Comparison of ENCODE assay signal across 18 mouse cellular contexts in genomic region chr11:109702031-109702815, GRCm38 (mm10). TPM values are rescaled to one million over a fixed set of nuclear protein-coding genes. Genes with fewer than 3 reads are reported as not detected.
A peak's percentile ranks its signal among the peaks of the same experiment; 100 is the strongest.
DNase-seq lines count a peak whose midpoint lies in the region; ATAC-seq and TF ChIP-seq lines count a peak whose summit lies in the region.
"Had no signal": no experiment of that assay in that cellular context is flagged by ENCODE, and none has a peak within 500 bp of the region (broad histone marks: within the 10 kb centered on the region; RNA-seq: fewer than 3 reads in every experiment).

No protein-coding gene starts in this region.

- TF ChIP-seq EP300 in stomach, postnatal 0 days (optimal IDR thresholded peaks at IDR 0.05): no peak

- H3K36me3 ChIP-seq in midbrain, embryonic 11.5 days (ENCODE audit: control insufficient read depth, insufficient read depth, low read length): no peaks in the 10 kb centered on the region
- no peaks in the 10 kb centered on the region for H3K36me3 ChIP-seq in midbrain, embryonic 16.5 days (ENCODE audit: control insufficient read depth, insufficient read depth, low read length)
- H3K36me3 ChIP-seq in liver, embryonic 12.5 days: 0 out of 2 replicates have a peak, but pooled peaks cover 3% of the 10 kb centered on the region
- no peaks in the 10 kb centered on the region for H3K36me3 ChIP-seq in stomach, postnatal 0 days (ENCODE audit: control insufficient read depth, insufficient read depth, low read length)
- H3K36me3 ChIP-seq in thymus, adult 2 months (ENCODE audit: control insufficient read depth, insufficient read depth, low read length): no peaks in the 10 kb centered on the region
- H3K36me3 ChIP-seq: heart, embryonic 10.5 days; lung, embryonic 15.5 days; neural tube, embryonic 13.5 days had no signal

- ATAC-seq in midbrain, embryonic 11.5 days (ENCODE audit: low FRiP score): no peak
- ATAC-seq in midbrain, embryonic 16.5 days: no peak
- no peak for ATAC-seq in liver, embryonic 12.5 days
- 0 out of 2 replicates have a peak, but pooled peaks have one; percentile 9 for ATAC-seq in stomach, postnatal 0 days (ENCODE audit: low FRiP score, low TSS enrichment)

- no peaks in the 10 kb centered on the region for H3K27me3 ChIP-seq in midbrain, embryonic 11.5 days (ENCODE audit: control insufficient read depth, insufficient read depth, low read length)
- H3K27me3 ChIP-seq in midbrain, embryonic 16.5 days (ENCODE audit: control insufficient read depth, insufficient read depth, low read depth, low read length): no peaks in the 10 kb centered on the region
- no peaks in the 10 kb centered on the region for H3K27me3 ChIP-seq in liver, embryonic 12.5 days (replicated peaks)
- no peaks in the 10 kb centered on the region for H3K27me3 ChIP-seq in stomach, postnatal 0 days (ENCODE audit: control insufficient read depth, insufficient read depth, low read length)
- no peaks in the 10 kb centered on the region for H3K27me3 ChIP-seq in thymus, adult 2 months (ENCODE audit: control insufficient read depth, insufficient read depth, low read length)
- H3K27me3 ChIP-seq: lung, embryonic 15.5 days; neural tube, embryonic 13.5 days had no signal

- no peaks in the 10 kb centered on the region for H3K4me1 ChIP-seq in midbrain, embryonic 11.5 days (ENCODE audit: control insufficient read depth, insufficient read depth, low read length)
- no peaks in the 10 kb centered on the region; the same call in none of the 2 replicates for H3K4me1 ChIP-seq in midbrain, embryonic 16.5 days (ENCODE audit: control insufficient read depth, insufficient read depth, low read length)
- H3K4me1 ChIP-seq in liver, embryonic 12.5 days: 0 out of 2 replicates have a peak, but pooled peaks cover 4% of the 10 kb centered on the region
- no peaks in the 10 kb centered on the region for H3K4me1 ChIP-seq in stomach, postnatal 0 days (replicated peaks; ENCODE audit: control insufficient read depth, insufficient read depth)
- no peaks in the 10 kb centered on the region for H3K4me1 ChIP-seq in thymus, adult 2 months (replicated peaks; ENCODE audit: control insufficient read depth, insufficient read depth, low read length)

- H3K27ac ChIP-seq in midbrain, embryonic 11.5 days (ENCODE audit: low read depth, low read length): no peak overlapping the region
- no peak overlapping the region for H3K27ac ChIP-seq in midbrain, embryonic 16.5 days (ENCODE audit: low read length)
- peak overlapping the region; percentile 23; the same call in 1 of the 2 replicates for H3K27ac ChIP-seq in liver, embryonic 12.5 days
- H3K27ac ChIP-seq in stomach, postnatal 0 days (replicated peaks): no peak overlapping the region
- H3K27ac ChIP-seq in thymus, adult 2 months (ENCODE audit: control insufficient read depth, insufficient read depth, low read length): no peak overlapping the region
- H3K27ac ChIP-seq: heart, embryonic 10.5 days; lung, embryonic 15.5 days; neural tube, embryonic 13.5 days had no signal

- TF ChIP-seq CTCF in stomach, postnatal 0 days (IDR thresholded peaks at IDR 0.05; ENCODE audit: low read depth): no peak
- no peak for TF ChIP-seq CTCF in thymus, adult 2 months (IDR thresholded peaks at IDR 0.05; ENCODE audit: borderline replicate concordance, control insufficient read depth, extremely low read depth, insufficient read depth, low read length, poor library complexity)

- H3K9ac ChIP-seq in midbrain, embryonic 11.5 days (ENCODE audit: low read length): no peak overlapping the region
- no peak overlapping the region for H3K9ac ChIP-seq in midbrain, embryonic 16.5 days (ENCODE audit: low read depth, low read length)
- no peak overlapping the region for H3K9ac ChIP-seq in liver, embryonic 12.5 days
- no peak overlapping the region for H3K9ac ChIP-seq in stomach, postnatal 0 days (ENCODE audit: low read length)
- H3K9ac ChIP-seq: lung, embryonic 15.5 days; neural tube, embryonic 13.5 days had no signal

- TF ChIP-seq POLR2A in thymus, adult 2 months (IDR thresholded peaks at IDR 0.05; ENCODE audit: control insufficient read depth, extremely low read depth, insufficient read depth, low read length, poor library complexity): no peak

- H3K4me3 ChIP-seq in midbrain, embryonic 11.5 days (ENCODE audit: low read depth, low read length): no peak overlapping the region
- H3K4me3 ChIP-seq in midbrain, embryonic 16.5 days (ENCODE audit: low read depth, low read length): no peak overlapping the region
- H3K4me3 ChIP-seq in liver, embryonic 12.5 days: no peak overlapping the region
- H3K4me3 ChIP-seq in stomach, postnatal 0 days (ENCODE audit: low read depth, low read length): no peak overlapping the region
- H3K4me3 ChIP-seq in thymus, adult 2 months (ENCODE audit: control insufficient read depth, insufficient read depth, low read length): no peak overlapping the region
- H3K4me3 ChIP-seq: heart, embryonic 10.5 days; lung, embryonic 15.5 days; neural tube, embryonic 13.5 days had no signal

- no peak overlapping the region for H3K4me2 ChIP-seq in midbrain, embryonic 11.5 days
- no peak overlapping the region for H3K4me2 ChIP-seq in midbrain, embryonic 16.5 days (ENCODE audit: low read length)
- H3K4me2 ChIP-seq in liver, embryonic 12.5 days: no peak overlapping the region
- no peak overlapping the region for H3K4me2 ChIP-seq in stomach, postnatal 0 days (replicated peaks; ENCODE audit: low read depth)
- H3K4me2 ChIP-seq: lung, embryonic 15.5 days; neural tube, embryonic 13.5 days had no signal

- peak; percentile 77 for DNase-seq in midbrain, embryonic 11.5 days (ENCODE audit: low spot score, missing footprints)
- peak; percentile 82 for DNase-seq in kidney, adult 9 months
- peak; percentile 23 for DNase-seq in stomach, postnatal 0 days (ENCODE audit: low spot score)
- DNase-seq in thymus, adult 2 months: no peak
- DNase-seq in left cerebral cortex, adult 8-10 months (ENCODE audit: low spot score in 2 of 2): no peak
- DNase-seq in layer of hippocampus, adult 9-11 months: no peak
- DNase-seq: adrenal gland, postnatal 25 days; cerebellum, postnatal 10 days; embryo, embryonic 11 days; gastrocnemius, postnatal 10 days; heart, postnatal 36 days; retina, postnatal 1 day; thymus, postnatal 36 days had no signal

- no peaks in the 10 kb centered on the region for H3K9me3 ChIP-seq in midbrain, embryonic 11.5 days (ENCODE audit: control insufficient read depth, low read length)
- H3K9me3 ChIP-seq in midbrain, embryonic 16.5 days (replicated peaks; ENCODE audit: control insufficient read depth, low read length, poor library complexity, severe bottlenecking): no peaks in the 10 kb centered on the region
- no peaks in the 10 kb centered on the region for H3K9me3 ChIP-seq in liver, embryonic 12.5 days (replicated peaks)
- H3K9me3 ChIP-seq in stomach, postnatal 0 days (ENCODE audit: control insufficient read depth, low read length): no peaks in the 10 kb centered on the region
- H3K9me3 ChIP-seq: heart, embryonic 10.5 days; lung, embryonic 15.5 days had no signal

- WGBS in midbrain, embryonic 11.5 days: 51% methylated on average over 10 of the region's 10 CpGs
- 48% methylated on average over 10 of the region's 10 CpGs for WGBS in midbrain, embryonic 16.5 days
- WGBS in liver, embryonic 12.5 days (ENCODE audit: insufficient replicate concordance): 60% methylated on average over 10 of the region's 10 CpGs
- WGBS in stomach, postnatal 0 days: 36% methylated on average over 10 of the region's 10 CpGs
- WGBS in thymus, adult 2 months: 92% methylated on average over 10 of the region's 10 CpGs

RNA-seq across cellular contexts. Expression of gene Fam20a, which starts 19.9 kb away (rescaled TPM):
- 1.9 and 2.7 TPM in 2 replicates for polyA plus RNA-seq in midbrain, embryonic 11.5 days (2014; fragmentation: Nextera tagmentation; extraction: Ambion mirVana)
- 3.4 and 3.9 TPM in 2 replicates for polyA plus RNA-seq in midbrain, embryonic 16.5 days (2015; fragmentation: Nextera tagmentation; extraction: Ambion mirVana)
- 4.7 and 4.9 TPM in 2 replicates for polyA plus RNA-seq in liver, embryonic 12.5 days (2016; fragmentation: Nextera tagmentation; extraction: Ambion mirVana)
- 3.9 and 4.8 TPM in 2 replicates for polyA plus RNA-seq in stomach, postnatal 0 days (2015; fragmentation: Nextera tagmentation; extraction: Ambion mirVana)
- polyA plus RNA-seq in thymus, adult 2 months (2012; rRNA removed): 2.8 and 3.2 TPM in 2 replicates
- total RNA-seq in left cerebral cortex, adult 8-10 months (2022): 10 to 100 TPM; 11.1 to 12.6 (median 12.1) TPM

RNA-seq across cellular contexts. Expression of gene Prkar1a, which starts 53.0 kb away (rescaled TPM):
- 435 and 478 TPM in 2 replicates for polyA plus RNA-seq in midbrain, embryonic 11.5 days (2014; fragmentation: Nextera tagmentation; extraction: Ambion mirVana)
- polyA plus RNA-seq in midbrain, embryonic 16.5 days (2015; fragmentation: Nextera tagmentation; extraction: Ambion mirVana): 538 and 554 TPM in 2 replicates
- 165 and 171 TPM in 2 replicates for polyA plus RNA-seq in liver, embryonic 12.5 days (2016; fragmentation: Nextera tagmentation; extraction: Ambion mirVana)
- polyA plus RNA-seq in stomach, postnatal 0 days (2015; fragmentation: Nextera tagmentation; extraction: Ambion mirVana): 176 and 177 TPM in 2 replicates
- polyA plus RNA-seq in thymus, adult 2 months (2012; rRNA removed): 145 and 150 TPM in 2 replicates
- total RNA-seq in left cerebral cortex, adult 8-10 months (2022): 100 to 1,000 TPM; 569 to 599 (median 583) TPM

Comparison
In these comparisons a context has a peak if more than half of its experiments do, and no peak if none do; other contexts are left out.
1. DNase-seq: peak in midbrain, embryonic 11.5 days (single experiment), kidney, adult 9 months (single experiment) and stomach, postnatal 0 days (single experiment); none in thymus, adult 2 months (single experiment), left cerebral cortex, adult 8-10 months (0 of 2) and layer of hippocampus, adult 9-11 months (single experiment).